8 mouse cellular contexts compared by ENCODE assay signal in genomic region chr13:9093316-9094155, GRCm38 (mm10). TPM values are rescaled to one million over a fixed set of nuclear protein-coding genes. Genes with fewer than 3 reads are reported as not detected.
DNase-seq lines count a peak whose midpoint lies in the region; ATAC-seq and TF ChIP-seq lines count a peak whose summit lies in the region.

Gene Larp4b (plus strand): TSS chr13:9093881.

- H3K79me2 ChIP-seq in C2C12 (ENCODE audit: control insufficient read depth, insufficient read depth) = peaks cover 47% of the 10 kb centered on the region

- TF ChIP-seq CTCF in C2C12 (IDR thresholded peaks at IDR 0.05; ENCODE audit: control insufficient read depth, insufficient read depth, insufficient read length) = no peak
- TF ChIP-seq CTCF in brain, embryonic 14.5 days (IDR thresholded peaks at IDR 0.05; ENCODE audit: borderline replicate concordance, extremely low read depth, insufficient read depth, insufficient read length) = no peak
- TF ChIP-seq CTCF in kidney, postnatal 0 days (IDR thresholded peaks at IDR 0.05; ENCODE audit: low read depth) = peak; percentile 2; the same call in 1 of the 2 replicates

- H3K4me3 ChIP-seq in C2C12 (ENCODE audit: insufficient read depth, poor library complexity, severe bottlenecking) = peak within 1 kb of the TSS; percentile 91
- H3K4me3 ChIP-seq in erythroblast, embryonic 14.5 days (replicated peaks) = peak within 1 kb of the TSS; percentile 98
- H3K4me3 ChIP-seq in heart, embryonic 12.5 days = peak within 1 kb of the TSS; percentile 96
- H3K4me3 ChIP-seq in kidney, postnatal 0 days (replicated peaks; ENCODE audit: low read depth, low read length) = peak within 1 kb of the TSS; percentile 99
- peak within 1 kb of the TSS; percentile 100 for H3K4me3 ChIP-seq in liver, embryonic 11.5 days (ENCODE audit: low read depth, low read length)
- peak within 1 kb of the TSS; percentile 99 for H3K4me3 ChIP-seq in stomach, embryonic 14.5 days (ENCODE audit: low read depth, low read length)

- TF ChIP-seq POLR2A in brain, embryonic 14.5 days (IDR thresholded peaks at IDR 0.05; ENCODE audit: borderline replicate concordance, extremely low read depth, insufficient read depth, insufficient read length, poor library complexity, severe bottlenecking) = peak; percentile 57; the same call in 1 of the 2 replicates

- H3K4me2 ChIP-seq in heart, embryonic 12.5 days = peak within 1 kb of the TSS; percentile 72
- peak within 1 kb of the TSS; percentile 70 for H3K4me2 ChIP-seq in kidney, postnatal 0 days (ENCODE audit: low read length)
- H3K4me2 ChIP-seq in liver, embryonic 11.5 days = peak within 1 kb of the TSS; percentile 90
- peak within 1 kb of the TSS; percentile 61 for H3K4me2 ChIP-seq in stomach, embryonic 14.5 days (replicated peaks; ENCODE audit: low read depth, low read length)

- H3K27ac ChIP-seq in heart, embryonic 12.5 days (ENCODE audit: poor library complexity, severe bottlenecking) = peak within 1 kb of the TSS; percentile 95
- H3K27ac ChIP-seq in kidney, postnatal 0 days = peak within 1 kb of the TSS; percentile 99
- H3K27ac ChIP-seq in liver, embryonic 11.5 days (ENCODE audit: low read depth, low read length) = peak within 1 kb of the TSS; percentile 99
- peak within 1 kb of the TSS; percentile 98 for H3K27ac ChIP-seq in stomach, embryonic 14.5 days (ENCODE audit: low read length)

- 2% methylated on average over 78 of the region's 92 CpGs for WGBS in heart, embryonic 12.5 days
- under 1% methylated on average over 61 of the region's 92 CpGs for WGBS in kidney, postnatal 0 days
- WGBS in liver, embryonic 11.5 days = under 1% methylated on average over 88 of the region's 92 CpGs
- WGBS in stomach, embryonic 14.5 days = under 1% methylated on average over 75 of the region's 92 CpGs

- H3K27me3 ChIP-seq in C2C12 (ENCODE audit: control insufficient read depth, insufficient read depth, insufficient read length) = no peaks in the 10 kb centered on the region
- H3K27me3 ChIP-seq in erythroblast, embryonic 14.5 days (ENCODE audit: control insufficient read depth) = no peaks in the 10 kb centered on the region
- 0 out of 2 replicates have a peak, but pooled peaks cover 2% of the 10 kb centered on the region for H3K27me3 ChIP-seq in heart, embryonic 12.5 days (replicated peaks)
- no peaks in the 10 kb centered on the region for H3K27me3 ChIP-seq in kidney, postnatal 0 days (ENCODE audit: insufficient read depth, low read length)
- H3K27me3 ChIP-seq in liver, embryonic 11.5 days (replicated peaks; ENCODE audit: control insufficient read depth, insufficient read depth, low read length) = no peaks in the 10 kb centered on the region
- no peaks in the 10 kb centered on the region for H3K27me3 ChIP-seq in stomach, embryonic 14.5 days (ENCODE audit: control insufficient read depth, insufficient read depth, low read length)

- peak within 1 kb of the TSS; percentile 95 for H3ac ChIP-seq in C2C12 (ENCODE audit: control insufficient read depth, insufficient read length, low read depth)

- peak; percentile 100 for DNase-seq in brain, embryonic 14.5 days (ENCODE audit: low read depth)
- peak; percentile 98 for DNase-seq in kidney, postnatal 0 days (ENCODE audit: low spot score)
- peak; percentile 97 for DNase-seq in liver, embryonic 11.5 days (ENCODE audit: low spot score)
- peak; percentile 98 for DNase-seq in naive thymus-derived CD4-positive, alpha-beta T cell, adult 2 months (ENCODE audit: low read depth)

- H3K36me3 ChIP-seq in C2C12 (ENCODE audit: control insufficient read depth, insufficient read depth) = no peaks in the 10 kb centered on the region
- H3K36me3 ChIP-seq in erythroblast, embryonic 14.5 days (ENCODE audit: control insufficient read depth) = peaks cover 25% of the 10 kb centered on the region
- no peaks in the 10 kb centered on the region for H3K36me3 ChIP-seq in heart, embryonic 12.5 days
- no peaks in the 10 kb centered on the region for H3K36me3 ChIP-seq in kidney, postnatal 0 days (ENCODE audit: insufficient read depth, low read length)
- H3K36me3 ChIP-seq in liver, embryonic 11.5 days (ENCODE audit: control insufficient read depth, insufficient read depth, low read length) = no peaks in the 10 kb centered on the region
- no peaks in the 10 kb centered on the region for H3K36me3 ChIP-seq in stomach, embryonic 14.5 days (ENCODE audit: control insufficient read depth, insufficient read depth, low read length)

- peaks cover 57% of the 10 kb centered on the region for H3K4me1 ChIP-seq in erythroblast, embryonic 14.5 days (ENCODE audit: control insufficient read depth)
- peaks cover 16% of the 10 kb centered on the region for H3K4me1 ChIP-seq in heart, embryonic 12.5 days (replicated peaks)
- H3K4me1 ChIP-seq in kidney, postnatal 0 days (replicated peaks; ENCODE audit: insufficient read depth, low read length) = 0 out of 2 replicates have a peak, but pooled peaks cover 8% of the 10 kb centered on the region
- peaks cover 29% of the 10 kb centered on the region for H3K4me1 ChIP-seq in liver, embryonic 11.5 days (replicated peaks; ENCODE audit: control insufficient read depth, insufficient read depth, low read length)
- peaks cover 9% of the 10 kb centered on the region; the same call in 1 of the 2 replicates for H3K4me1 ChIP-seq in stomach, embryonic 14.5 days (ENCODE audit: control insufficient read depth, insufficient read depth, low read length)

- peaks cover 45% of the 10 kb centered on the region for H3K79me3 ChIP-seq in C2C12 (ENCODE audit: low read depth)

- H3K9ac ChIP-seq in heart, embryonic 12.5 days = peak within 1 kb of the TSS; percentile 97
- peak within 1 kb of the TSS; percentile 97 for H3K9ac ChIP-seq in kidney, postnatal 0 days (ENCODE audit: low read depth, low read length)
- peak within 1 kb of the TSS; percentile 99 for H3K9ac ChIP-seq in liver, embryonic 11.5 days (ENCODE audit: low read depth, low read length)
- H3K9ac ChIP-seq in stomach, embryonic 14.5 days (replicated peaks; ENCODE audit: low read depth, low read length) = peak within 1 kb of the TSS; percentile 96

- no peaks in the 10 kb centered on the region for H3K9me3 ChIP-seq in erythroblast, embryonic 14.5 days (ENCODE audit: control insufficient read depth, low read length)
- no peaks in the 10 kb centered on the region for H3K9me3 ChIP-seq in heart, embryonic 12.5 days (replicated peaks)
- no peaks in the 10 kb centered on the region for H3K9me3 ChIP-seq in kidney, postnatal 0 days (replicated peaks; ENCODE audit: low read length)
- H3K9me3 ChIP-seq in liver, embryonic 11.5 days (ENCODE audit: control insufficient read depth, low read length) = no peaks in the 10 kb centered on the region
- H3K9me3 ChIP-seq in stomach, embryonic 14.5 days (ENCODE audit: control insufficient read depth, low read depth, low read length) = no peaks in the 10 kb centered on the region

- peak; percentile 100 for ATAC-seq in heart, embryonic 12.5 days (ENCODE audit: insufficient number of reproducible peaks, low FRiP score)
- peak; percentile 100 for ATAC-seq in kidney, postnatal 0 days (replicated peaks; ENCODE audit: low FRiP score, low read depth)
- peak; percentile 99 for ATAC-seq in liver, embryonic 11.5 days (replicated peaks; ENCODE audit: low FRiP score)
- peak; percentile 100 for ATAC-seq in stomach, embryonic 14.5 days (ENCODE audit: insufficient number of reproducible peaks, insufficient read depth, low FRiP score, low read depth)

TF ChIP-seq in C2C12, 6 proteins besides CTCF, POLR2A, EP300 and RAD21:
- TF ChIP-seq CEBPB (IDR thresholded peaks at IDR 0.05; ENCODE audit: low read depth) = no peak
- no peak for TF ChIP-seq MYOD1 (IDR thresholded peaks at IDR 0.05; ENCODE audit: control insufficient read depth, insufficient read length, low read depth)
- TF ChIP-seq USF1 (IDR thresholded peaks at IDR 0.05; ENCODE audit: low read depth) = no peak
- no peak for TF ChIP-seq MYOG (IDR thresholded peaks at IDR 0.05; ENCODE audit: control insufficient read depth, extremely low read depth, insufficient read length)
- TF ChIP-seq FOSL1 (IDR thresholded peaks at IDR 0.05; ENCODE audit: insufficient read depth, low read length, poor library complexity, severe bottlenecking) = no peak
- TF ChIP-seq MAX (IDR thresholded peaks at IDR 0.05) = no peak
TF ChIP-seq in C2C12: peak in this region for 0.

RNA-seq across cellular contexts. Expression of gene Larp4b, which starts in this region (rescaled TPM):
- 15.2 TPM for polyA plus RNA-seq in C2C12 (2012; fragmentation: generic; extraction: Trizol)
- polyA plus RNA-seq in brain, embryonic 14.5 days (2012; rRNA removed) = 23.0 and 35.2 TPM in 2 replicates
- 1.5 and 2.0 TPM in 2 replicates for polyA plus RNA-seq in erythroblast, embryonic 14.5 days (2012)
- polyA plus RNA-seq in heart, embryonic 12.5 days (2016; fragmentation: Nextera tagmentation; extraction: Ambion mirVana) = 33.0 and 37.4 TPM in 2 replicates
- 27.4 and 27.9 TPM in 2 replicates for polyA plus RNA-seq in kidney, postnatal 0 days (2015; fragmentation: Nextera tagmentation; extraction: Ambion mirVana)
- polyA plus RNA-seq in liver, embryonic 11.5 days (2014; fragmentation: Nextera tagmentation; extraction: Ambion mirVana) = 47.9 and 51.3 TPM in 2 replicates
- polyA plus RNA-seq in stomach, embryonic 14.5 days (2014; fragmentation: Nextera tagmentation; extraction: Ambion mirVana) = 50.7 and 53.1 TPM in 2 replicates

Comparison
In these comparisons a context has a peak if more than half of its experiments do, and no peak if none do; other contexts are left out.
1. Peak in every context shown above with its lines: DNase-seq, ATAC-seq, H3K4me3 ChIP-seq and H3K27ac ChIP-seq.